Mouse (Mus musculus): ENCODE measurements around the gene Gm6408. TPM values are rescaled to one million over a fixed set of nuclear protein-coding genes. Genes with fewer than 3 reads are reported as not detected.

Gm6408 gene
- total and polyA plus RNA-seq, 3 experiments: not detected

- H3K4me3 ChIP-seq (ENCODE audit: control insufficient read depth in 1 of 2, insufficient read depth in 1 of 2, low read depth in 2 of 2, low read length in 2 of 2): no peak overlapping the region
- TF ChIP-seq ZC3H11A (IDR thresholded peaks at IDR 0.05; ENCODE audit: low read depth, low read length) (no peak), E2F4 (IDR thresholded peaks at IDR 0.05; ENCODE audit: borderline replicate concordance, low read depth, low read length) (no peak), MAX (IDR thresholded peaks at IDR 0.05; ENCODE audit: low read length) (no peak), POLR2A (IDR thresholded peaks at IDR 0.05; ENCODE audit: control insufficient read depth in 1 of 2, insufficient read depth in 1 of 2, low read depth in 1 of 2, low read length in 2 of 2, poor library complexity in 1 of 2) (no peak), MEF2A (IDR thresholded peaks at IDR 0.05; ENCODE audit: extremely low read depth, insufficient replicate concordance, low read depth, low read length, poor library complexity, severe bottlenecking) (no peak), JUND (IDR thresholded peaks at IDR 0.05; ENCODE audit: low read depth, low read length) (no peak), ELF1 (IDR thresholded peaks at IDR 0.05; ENCODE audit: low read depth, low read length) (no peak), NELFE (IDR thresholded peaks at IDR 0.05; ENCODE audit: low read depth, low read length) (no peak), RAD21 (IDR thresholded peaks at IDR 0.05; ENCODE audit: low read depth, low read length) (no peak), CTCF (IDR thresholded peaks at IDR 0.05 in 2 of 3, conservative IDR thresholded peaks at IDR 0.05 in 1 of 3; ENCODE audit: control insufficient read depth in 1 of 3, insufficient read depth in 1 of 3, low read depth in 2 of 3, low read length in 3 of 3, poor library complexity in 1 of 3, severe bottlenecking in 1 of 3) (no peak)
- no peaks in the 10 kb centered on the region for H3K27me3 ChIP-seq (ENCODE audit: control insufficient read depth in 1 of 2, insufficient read depth in 2 of 2, low read length in 2 of 2)
- H3K9me3 ChIP-seq (replicated peaks; ENCODE audit: insufficient read depth, low read length): no peaks in the 10 kb centered on the region
- H3K27ac ChIP-seq (ENCODE audit: control insufficient read depth, low read depth, low read length): no peak overlapping the region
- DNase-seq (ENCODE audit: low read depth, low spot score): no peak
- H3K4me1 ChIP-seq (ENCODE audit: control insufficient read depth in 1 of 2, insufficient read depth in 2 of 2, low read length in 2 of 2): no peaks in the 10 kb centered on the region
- no peaks in the 10 kb centered on the region for H3K36me3 ChIP-seq (ENCODE audit: control insufficient read depth in 1 of 2, insufficient read depth in 2 of 2, low read length in 2 of 2)
- H3K9ac ChIP-seq (ENCODE audit: control insufficient read depth, low read depth, low read length, poor library complexity, severe bottlenecking): no peak overlapping the region
- no peaks in the 10 kb centered on the region for H3K79me2 ChIP-seq (ENCODE audit: control insufficient read depth, insufficient read depth, low read length, poor library complexity)
Observed at GRCm38 (mm10) chr5:146461612-146462011, 20.2 kb upstream of the Gm6408 start.

GRCm38 (mm10) chr5:146466663-146467062 lies 15.1 kb upstream of the Gm6408 start:
- H3K36me3 ChIP-seq (ENCODE audit: control insufficient read depth in 1 of 2, insufficient read depth in 2 of 2, low read length in 2 of 2): no peaks in the 10 kb centered on the region
- H3K9me3 ChIP-seq (replicated peaks; ENCODE audit: insufficient read depth, low read length): no peaks in the 10 kb centered on the region
- no peak overlapping the region for H3K9ac ChIP-seq (ENCODE audit: control insufficient read depth, low read depth, low read length, poor library complexity, severe bottlenecking)
- no peak overlapping the region for H3K27ac ChIP-seq (ENCODE audit: control insufficient read depth, low read depth, low read length)
- H3K4me3 ChIP-seq (ENCODE audit: control insufficient read depth in 1 of 2, insufficient read depth in 1 of 2, low read depth in 2 of 2, low read length in 2 of 2): no peak overlapping the region
- no peaks in the 10 kb centered on the region for H3K79me2 ChIP-seq (ENCODE audit: control insufficient read depth, insufficient read depth, low read length, poor library complexity)
- no peaks in the 10 kb centered on the region for H3K27me3 ChIP-seq (ENCODE audit: control insufficient read depth in 1 of 2, insufficient read depth in 2 of 2, low read length in 2 of 2)
- DNase-seq (ENCODE audit: low read depth, low spot score): no peak
- no peak for TF ChIP-seq SMC3 (IDR thresholded peaks at IDR 0.05; ENCODE audit: low read depth, low read length)
- no peak for TF ChIP-seq GATA1 (IDR thresholded peaks at IDR 0.05; ENCODE audit: low read depth, low read length)
- no peak for TF ChIP-seq SIN3A (IDR thresholded peaks at IDR 0.05; ENCODE audit: low read length)
- H3K4me1 ChIP-seq (ENCODE audit: control insufficient read depth in 1 of 2, insufficient read depth in 2 of 2, low read length in 2 of 2): no peaks in the 10 kb centered on the region

GRCm38 (mm10) chr5:146468311-146468710 lies 13.5 kb upstream of the Gm6408 start:
- Histone ChIP-seq H3K27me3 (ENCODE audit: control insufficient read depth in 1 of 2, insufficient read depth in 2 of 2, low read length in 2 of 2) (no peaks in the 10 kb centered on the region), H3K4me1 (ENCODE audit: control insufficient read depth in 1 of 2, insufficient read depth in 2 of 2, low read length in 2 of 2) (no peaks in the 10 kb centered on the region), H3K9ac (ENCODE audit: control insufficient read depth, low read depth, low read length, poor library complexity, severe bottlenecking) (no peak overlapping the region), H3K79me2 (ENCODE audit: control insufficient read depth, insufficient read depth, low read length, poor library complexity) (no peaks in the 10 kb centered on the region), H3K9me3 (replicated peaks; ENCODE audit: insufficient read depth, low read length) (no peaks in the 10 kb centered on the region), H3K27ac (ENCODE audit: control insufficient read depth, low read depth, low read length) (no peak overlapping the region), H3K4me3 (ENCODE audit: control insufficient read depth in 1 of 2, insufficient read depth in 1 of 2, low read depth in 2 of 2, low read length in 2 of 2) (no peak overlapping the region), H3K36me3 (ENCODE audit: control insufficient read depth in 1 of 2, insufficient read depth in 2 of 2, low read length in 2 of 2) (no peaks in the 10 kb centered on the region)
- no peak for DNase-seq (ENCODE audit: low read depth, low spot score)
- TF ChIP-seq ZC3H11A (IDR thresholded peaks at IDR 0.05; ENCODE audit: low read depth, low read length) (no peak), CTCF (IDR thresholded peaks at IDR 0.05 in 2 of 3, conservative IDR thresholded peaks at IDR 0.05 in 1 of 3; ENCODE audit: control insufficient read depth in 1 of 3, insufficient read depth in 1 of 3, low read depth in 2 of 3, low read length in 3 of 3, poor library complexity in 1 of 3, severe bottlenecking in 1 of 3) (no peak), POLR2AphosphoS2 (IDR thresholded peaks at IDR 0.05; ENCODE audit: low read length) (no peak), POLR2AphosphoS5 (IDR thresholded peaks at IDR 0.05; ENCODE audit: borderline replicate concordance, low read depth, low read length) (no peak), GATA1 (IDR thresholded peaks at IDR 0.05; ENCODE audit: low read depth, low read length) (no peak), TBP (IDR thresholded peaks at IDR 0.05; ENCODE audit: low read depth, low read length) (no peak), ELF1 (IDR thresholded peaks at IDR 0.05; ENCODE audit: low read depth, low read length) (no peak), USF1 (IDR thresholded peaks at IDR 0.05; ENCODE audit: low read depth, low read length) (no peak), ZNF384 (IDR thresholded peaks at IDR 0.05; ENCODE audit: low read depth, low read length) (no peak), MAFK (IDR thresholded peaks at IDR 0.05; ENCODE audit: borderline replicate concordance, low read depth, low read length) (no peak), SMC3 (IDR thresholded peaks at IDR 0.05; ENCODE audit: low read depth, low read length) (no peak), KAT2A (conservative IDR thresholded peaks at IDR 0.05; ENCODE audit: low read depth, low read length) (no peak), NRF1 (IDR thresholded peaks at IDR 0.05; ENCODE audit: insufficient read depth, low read depth, low read length, poor library complexity, severe bottlenecking) (no peak), MXI1 (IDR thresholded peaks at IDR 0.05; ENCODE audit: low read depth, low read length) (no peak), JUND (IDR thresholded peaks at IDR 0.05; ENCODE audit: low read depth, low read length) (no peak), CHD2 (IDR thresholded peaks at IDR 0.05; ENCODE audit: low read length) (no peak), E2F4 (IDR thresholded peaks at IDR 0.05; ENCODE audit: borderline replicate concordance, low read depth, low read length) (no peak), RAD21 (IDR thresholded peaks at IDR 0.05; ENCODE audit: low read depth, low read length) (no peak), BHLHE40 (IDR thresholded peaks at IDR 0.05; ENCODE audit: borderline replicate concordance, low read depth, low read length) (no peak), TCF12 (IDR thresholded peaks at IDR 0.05; ENCODE audit: low read depth, low read length) (no peak)

All from MEL (cell line).